Mouse (Mus musculus) brain, embryonic 14.5 days (tissue): ENCODE results near the gene Psme2.

Experiments
- CTCF ChIP-seq: fragments of 200-500 bp; IDR thresholded peaks from 2 replicates; pipeline ENCODE4 v1.5.1; 2012; ENCODE audit warnings: inconsistent platforms, mild to moderate bottlenecking, moderate library complexity, borderline replicate concordance; ENCODE audit not compliant: insufficient read depth, insufficient read length; ENCODE audit errors: extremely low read depth
- POLR2A ChIP-seq: fragments of 200-500 bp; IDR thresholded peaks from 2 replicates; pipeline ENCODE4 v1.6.1; 2012; ENCODE audit warnings: mild to moderate bottlenecking, inconsistent platforms, borderline replicate concordance; ENCODE audit not compliant: poor library complexity, insufficient read depth, insufficient read length, severe bottlenecking; ENCODE audit errors: extremely low read depth

- TF ChIP-seq CTCF (no peak), POLR2A (no peak)
These were observed 23.8 kb upstream of the Psme2 start for GRCm38 (mm10) chr14:55614565-55615178.
